Mouse (Mus musculus) erythroblast, embryonic 14.5 days (primary cell): ENCODE measurements around the gene Hes7.

Experiments
- GATA1 ChIP-seq: IDR thresholded peaks from 2 replicates; pipeline ENCODE4 v1.6.1; 2012; ENCODE audit warnings: low read length, inconsistent platforms, mixed read lengths
- TAL1 ChIP-seq: IDR thresholded peaks from 3 replicates; pipeline ENCODE4 v1.6.1; 2012; ENCODE audit warnings: low read length, inconsistent platforms, mixed read lengths

GRCm38 (mm10) chr11:69076572-69076971 is 43.6 kb upstream of the Hes7 start:
- no peak for TF ChIP-seq GATA1
- no peak for TF ChIP-seq TAL1
